In the genomic region with DNA sequence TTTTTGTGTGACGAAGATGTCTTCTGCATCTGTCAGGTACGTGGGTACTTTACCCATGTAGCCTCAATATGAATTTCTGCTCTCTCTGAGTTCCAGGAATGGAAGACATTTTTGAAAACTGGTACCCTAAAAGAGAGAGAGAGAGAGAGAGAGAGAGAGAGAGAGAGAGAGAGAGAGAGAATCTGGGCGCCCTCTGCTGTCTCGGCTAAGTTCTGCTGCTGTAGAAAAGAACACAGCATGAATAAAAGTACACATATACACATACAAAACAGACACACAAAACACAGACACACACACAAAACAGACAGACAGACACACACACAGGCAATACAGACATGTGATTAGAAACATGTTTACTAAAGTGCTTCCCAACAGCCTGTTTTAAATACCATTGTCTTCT, we compare ENCODE assay signal across 8 mouse cellular contexts. TPM values are rescaled to one million over a fixed set of nuclear protein-coding genes. Genes with fewer than 3 reads are reported as not detected.
DNase-seq lines count a peak whose midpoint lies in the region; TF ChIP-seq lines count a peak whose summit lies in the region.

No protein-coding gene starts in this region.

- intact Hi-C loops in gastrocnemius, postnatal 14 days (cut with DNase I; ENCODE audit: low total_unique reads), result loop anchor here (5.0 to 10.0 kb wide), 2 partner anchors 140 to 452 kb away; no protein-coding TSS in a partner anchor
- intact Hi-C loops in left cerebral cortex, postnatal 14 days (cut with DNase I), result loop anchor here (5.0 kb wide), 1 partner anchor 145 kb away; no protein-coding TSS in a partner anchor

- TF ChIP-seq CTCF in brain, embryonic 14.5 days (IDR thresholded peaks at IDR 0.05; ENCODE audit: borderline replicate concordance, extremely low read depth, insufficient read depth, insufficient read length), result peak; percentile 51; the same call in 1 of the 2 replicates

- DNase-seq in kidney, adult 8-10 months, result peak; percentile 14 to 56
- DNase-seq in kidney, adult 11 months, result no peak
- peak; percentile 11 for DNase-seq in ES-CJ7 (ENCODE audit: low read depth, low spot score)
- DNase-seq in brain, embryonic 14.5 days (ENCODE audit: low read depth), result peak; percentile 63
- peak; percentile 58 for DNase-seq in gastrocnemius, postnatal 14 days
- DNase-seq in left cerebral cortex, postnatal 14 days (ENCODE audit: low spot score in 2 of 2), result peak; percentile 73 to 76
- DNase-seq in right cerebral cortex, postnatal 4 days, result peak; percentile 83
- no peak for DNase-seq in T-cell, adult 2 months (ENCODE audit: low spot score)

- TF ChIP-seq POLR2A in brain, embryonic 14.5 days (IDR thresholded peaks at IDR 0.05; ENCODE audit: borderline replicate concordance, extremely low read depth, insufficient read depth, insufficient read length, poor library complexity, severe bottlenecking), result no peak

RNA-seq across cellular contexts. Expression of gene Ptcd2, which starts 27.4 kb away (rescaled TPM):
- 26.8 and 28.6 TPM in 2 replicates for polyA plus RNA-seq in brain, embryonic 14.5 days (2012; rRNA removed)
- total RNA-seq in gastrocnemius, postnatal 14 days (2021), result 10 to 100 TPM; 22.8 to 25.0 TPM
- total RNA-seq in left cerebral cortex, postnatal 14 days (2021), result 10 to 100 TPM; 38.3 to 40.1 TPM

RNA-seq across cellular contexts. Expression of gene Mrps27, which starts 27.5 kb away (rescaled TPM):
- polyA plus RNA-seq in brain, embryonic 14.5 days (2012; rRNA removed), result 25.2 and 28.0 TPM in 2 replicates
- total RNA-seq in gastrocnemius, postnatal 14 days (2021), result 10 to 100 TPM; 26.4 to 29.3 TPM
- 10 to 100 TPM; 26.4 to 27.7 TPM for total RNA-seq in left cerebral cortex, postnatal 14 days (2021)

Comparison
In these comparisons a context has a peak if more than half of its experiments do, and no peak if none do; other contexts are left out.
1. DNase-seq: peak in kidney, adult 8-10 months (2 of 2), ES-CJ7 (single experiment), brain, embryonic 14.5 days (single experiment), gastrocnemius, postnatal 14 days (single experiment), left cerebral cortex, postnatal 14 days (2 of 2) and right cerebral cortex, postnatal 4 days (single experiment); none in kidney, adult 11 months (single experiment) and T-cell, adult 2 months (single experiment).